Mouse (Mus musculus) embryonic stem cell, embryonic (primary cell): Measurements from ENCODE around the gene Tent5c.

Experiments
- CTCF ChIA-PET, 4 experiments: fragments of 300-600 bp in 2 of 4; fragments of 350-600 bp in 2 of 4; sonication (Branson Sonifier 250); formaldehyde crosslinking; loops; one replicate each; lab custom pipeline; 2022; ENCODE audit warnings: inconsistent platforms in 2 of 4; lab: Charles Lee
- POLR2A ChIA-PET, 4 experiments: fragments of 300-600 bp in 2 of 4; fragments of 350-600 bp in 2 of 4; sonication (Branson Sonifier 250); formaldehyde crosslinking; loops; one replicate each; lab custom pipeline; 2022; ENCODE audit warnings: antibody characterized with exemption in 4 of 4, inconsistent platforms in 1 of 4; lab: Charles Lee

The Tent5c gene

DNA sequence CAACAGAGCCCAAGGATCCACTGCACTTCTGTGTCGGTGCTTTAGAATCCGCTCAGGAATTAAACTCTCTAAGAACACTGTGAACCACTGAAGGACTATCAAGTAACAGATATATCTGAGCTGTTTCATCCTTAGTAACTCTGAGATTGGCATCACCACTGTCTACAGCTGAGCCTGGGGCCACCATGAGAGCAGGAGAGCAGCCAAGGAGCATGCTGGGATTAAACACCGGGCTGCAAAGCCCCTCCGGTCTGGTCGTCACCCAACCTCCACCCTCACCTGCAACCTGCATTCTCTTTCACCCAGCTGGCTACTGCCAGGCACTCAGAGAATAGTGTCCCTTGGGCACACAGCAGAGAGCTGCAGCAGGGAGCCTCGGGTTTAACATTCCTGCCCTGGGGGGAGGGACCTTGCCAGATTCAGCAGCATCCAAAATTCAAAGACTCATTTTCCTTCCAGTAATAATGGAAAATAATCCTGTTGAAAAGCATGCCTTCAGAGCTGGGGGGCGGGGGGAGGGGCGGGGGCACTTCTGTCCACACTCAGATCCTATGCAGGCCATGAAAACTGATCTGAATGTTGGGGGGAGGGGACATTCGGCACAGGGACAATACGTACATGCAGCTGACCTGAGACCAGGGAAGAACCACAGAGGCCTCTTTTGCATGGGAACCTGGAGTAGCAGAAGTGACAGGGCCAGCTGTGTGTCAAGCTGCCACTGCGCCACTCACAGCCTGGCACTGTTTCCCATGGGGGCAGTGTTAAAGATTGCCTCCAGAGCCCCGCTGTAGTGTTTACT lies 25.8 kb downstream of the Tent5c start:
- CTCF ChIA-PET, result interaction anchor here in 1 of 4 experiments (0.8 kb wide), 1 partner anchor 41 kb away, joined by 3 read pairs; no protein-coding TSS in a partner anchor
- POLR2A ChIA-PET, result interaction anchor here in 2 of 4 experiments (0.8 to 1.0 kb wide), 2 partner anchors 9 to 293 kb away, joined by 3 to 4 read pairs; no protein-coding TSS in a partner anchor

DNA sequence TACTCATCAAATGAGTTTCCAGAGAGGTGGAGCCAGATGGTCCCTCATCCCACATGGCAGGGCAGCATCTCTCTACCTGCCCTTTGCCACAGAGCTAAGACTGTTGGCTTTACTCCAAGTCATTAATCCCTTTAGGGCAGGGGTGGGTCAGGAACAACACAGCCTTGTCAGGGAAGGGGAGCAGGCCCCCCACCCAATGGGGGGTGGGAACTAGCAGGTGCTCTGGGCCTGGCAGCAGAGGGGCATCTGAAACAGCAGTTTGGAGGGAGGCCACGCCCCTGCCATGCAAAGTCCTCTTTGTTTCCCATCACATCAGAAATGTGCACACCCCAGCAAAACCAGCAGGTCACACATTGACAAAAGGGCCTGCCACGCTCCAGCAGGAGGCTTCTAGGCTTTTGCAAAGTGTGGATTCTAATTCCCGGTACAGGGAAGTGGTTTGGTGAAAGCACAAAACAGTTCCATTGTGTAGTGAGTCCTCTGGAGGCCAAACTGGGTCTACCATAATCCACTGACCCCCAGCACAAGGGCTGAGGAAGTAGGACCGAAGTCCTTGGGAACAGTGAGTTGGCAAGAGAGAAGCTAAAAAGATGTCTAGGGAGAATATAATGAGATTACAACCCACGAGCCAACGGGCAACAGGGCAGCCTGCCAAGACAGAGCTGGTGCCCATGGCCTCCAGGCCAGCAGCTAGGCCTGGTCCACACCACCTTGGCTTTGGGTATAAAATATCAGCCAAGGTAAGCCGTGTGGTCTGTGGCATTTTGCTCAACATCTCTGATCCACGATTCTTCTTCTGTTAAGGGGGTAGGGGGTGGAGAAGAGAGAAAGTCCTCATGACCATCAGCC lies 26.7 kb downstream of the Tent5c start:
- POLR2A ChIA-PET, result interaction anchor here in 1 of 4 experiments (1.0 kb wide), 1 partner anchor 8 kb away, joined by 4 read pairs; no protein-coding TSS in a partner anchor
- CTCF ChIA-PET, result no interaction called here

DNA sequence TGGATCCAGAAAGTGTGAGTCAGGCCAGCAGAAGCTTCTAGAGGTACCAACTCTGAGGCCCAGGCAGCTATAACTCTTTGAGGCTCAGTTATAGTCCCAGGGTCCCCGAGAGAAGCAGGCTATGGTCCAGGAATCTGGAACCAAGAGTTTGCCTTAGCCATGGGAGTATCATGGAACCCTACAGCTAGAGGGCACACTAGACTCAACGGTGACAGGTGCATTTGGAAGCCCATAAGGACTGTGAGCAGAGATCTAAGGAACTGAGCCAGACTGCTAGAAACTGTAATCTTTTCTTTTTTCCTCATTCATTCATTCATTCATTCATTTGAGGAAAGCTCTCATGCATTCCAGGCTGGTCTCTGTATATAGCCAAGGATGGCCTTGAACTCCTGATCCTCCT lies 28.6 kb downstream of the Tent5c start:
- CTCF ChIA-PET, result no interaction called here
- POLR2A ChIA-PET, result interaction anchor here in 1 of 4 experiments (0.7 kb wide), 1 partner anchor 13 kb away, joined by 3 read pairs; no protein-coding TSS in a partner anchor

DNA sequence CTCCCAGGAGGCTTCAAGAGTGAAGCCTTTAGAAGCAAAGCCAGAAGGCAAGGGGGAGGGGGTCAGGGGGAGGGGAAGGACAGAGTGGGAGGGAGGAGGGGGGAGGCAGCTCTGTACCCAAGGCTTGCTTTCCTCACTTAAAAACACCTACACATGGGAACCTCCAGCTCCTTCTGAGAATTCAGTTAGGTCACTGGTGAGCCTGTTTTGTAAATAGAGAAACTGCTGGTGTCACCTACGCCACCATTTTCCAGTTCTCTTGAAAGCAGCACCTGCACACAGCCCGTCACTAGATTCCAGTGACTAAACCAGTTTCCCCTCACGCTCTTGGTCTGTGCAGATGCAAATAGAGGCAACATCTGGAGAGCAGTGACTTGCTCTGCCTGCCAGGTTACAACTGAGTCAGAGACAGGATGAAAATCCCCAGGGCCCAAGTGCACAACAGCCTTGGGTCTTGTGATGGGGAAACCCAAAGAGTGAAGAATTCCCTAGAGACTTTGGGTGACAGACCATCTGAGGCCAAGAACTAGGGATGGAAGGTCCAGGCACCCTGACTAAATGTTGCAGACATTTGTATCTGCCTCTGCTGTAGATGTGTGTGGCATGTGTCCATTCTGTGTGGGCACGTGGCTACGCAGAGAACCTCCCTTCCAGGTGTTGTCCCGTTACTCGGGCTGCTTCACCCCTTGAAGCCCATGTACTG lies 45.2 kb downstream of the Tent5c start:
- ChIA-PET CTCF (no interaction called here), POLR2A (no interaction called here)

- ChIA-PET CTCF (interaction anchor here in 1 of 4 experiments (0.7 kb wide), 1 partner anchor 237 kb away, joined by 3 read pairs; no protein-coding TSS in a partner anchor), POLR2A (no interaction called here)
Observed at GRCm38 (mm10) chr3:100442499-100442898, 46.6 kb downstream of the Tent5c start.

DNA sequence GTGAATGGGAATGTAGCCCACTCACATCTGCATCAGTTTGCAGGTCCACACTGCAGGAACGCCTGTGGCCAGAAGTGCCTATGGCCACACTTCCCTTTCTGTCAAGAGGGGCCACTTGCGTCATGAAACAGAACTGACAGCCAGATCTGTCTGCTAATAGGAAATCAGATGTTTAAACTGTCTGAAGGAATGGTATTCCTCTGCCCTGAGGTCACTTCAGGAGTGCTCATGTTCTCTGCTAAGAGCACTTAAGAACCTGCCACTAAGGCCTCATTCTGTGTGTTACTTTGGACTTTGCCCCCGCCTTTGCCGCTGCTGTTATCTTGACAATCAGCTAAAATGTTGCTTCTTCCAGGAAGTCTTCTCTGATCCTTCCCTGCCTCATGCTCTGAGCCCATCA lies 48.4 kb downstream of the Tent5c start:
- CTCF ChIA-PET, result interaction anchor here in 1 of 4 experiments (1.0 kb wide), 1 partner anchor 18 kb away, joined by 3 read pairs; no protein-coding TSS in a partner anchor
- POLR2A ChIA-PET, result no interaction called here

DNA sequence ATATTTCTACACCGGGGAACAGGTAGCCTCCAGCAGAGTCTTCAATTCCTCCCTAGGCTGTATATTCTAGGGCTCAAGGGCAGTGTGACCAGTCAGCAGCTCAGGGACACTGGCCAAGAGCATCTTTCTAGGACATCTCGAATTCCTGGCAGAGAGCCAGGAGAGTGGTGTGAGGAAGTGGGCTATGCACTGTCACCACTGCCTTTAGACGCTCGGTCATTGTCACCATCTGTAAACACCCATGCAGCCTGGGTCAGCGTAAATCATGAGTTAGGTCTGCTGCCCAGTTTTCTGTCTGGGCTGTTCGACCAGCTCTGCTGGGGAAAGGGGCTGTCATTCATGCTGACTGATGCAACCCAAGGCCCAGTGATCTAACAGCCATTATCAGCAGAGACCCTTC lies 49.1 kb downstream of the Tent5c start:
- POLR2A ChIA-PET, result interaction anchor here in 1 of 4 experiments (1.3 kb wide), 1 partner anchor 18 kb away, joined by 3 read pairs; no protein-coding TSS in a partner anchor
- CTCF ChIA-PET, result no interaction called here

DNA sequence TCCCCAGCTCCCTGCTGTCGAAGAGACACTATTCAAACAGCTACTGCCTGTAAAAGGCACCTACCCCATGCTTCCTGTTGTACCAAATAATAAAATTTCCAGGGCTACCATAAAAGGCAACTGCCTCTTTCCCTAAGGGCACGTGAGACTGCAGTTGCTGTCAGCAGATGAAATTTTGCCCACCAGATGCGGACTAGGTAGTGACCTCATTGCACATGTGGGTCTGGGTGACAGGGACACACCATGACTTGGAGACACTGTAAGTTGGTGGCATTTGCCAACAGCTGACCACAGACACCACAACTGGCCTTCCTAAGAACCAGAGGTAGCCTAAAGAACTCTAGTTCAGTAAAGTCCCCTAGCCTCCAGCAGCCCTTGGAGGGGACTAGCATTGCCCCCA lies 50.0 kb downstream of the Tent5c start:
- POLR2A ChIA-PET, result interaction anchor here in 1 of 4 experiments (1.3 kb wide), 1 partner anchor 17 kb away, joined by 3 read pairs; no protein-coding TSS in a partner anchor
- CTCF ChIA-PET, result interaction anchor here in 1 of 4 experiments (0.7 kb wide), 1 partner anchor 17 kb away, joined by 3 read pairs; no protein-coding TSS in a partner anchor

DNA sequence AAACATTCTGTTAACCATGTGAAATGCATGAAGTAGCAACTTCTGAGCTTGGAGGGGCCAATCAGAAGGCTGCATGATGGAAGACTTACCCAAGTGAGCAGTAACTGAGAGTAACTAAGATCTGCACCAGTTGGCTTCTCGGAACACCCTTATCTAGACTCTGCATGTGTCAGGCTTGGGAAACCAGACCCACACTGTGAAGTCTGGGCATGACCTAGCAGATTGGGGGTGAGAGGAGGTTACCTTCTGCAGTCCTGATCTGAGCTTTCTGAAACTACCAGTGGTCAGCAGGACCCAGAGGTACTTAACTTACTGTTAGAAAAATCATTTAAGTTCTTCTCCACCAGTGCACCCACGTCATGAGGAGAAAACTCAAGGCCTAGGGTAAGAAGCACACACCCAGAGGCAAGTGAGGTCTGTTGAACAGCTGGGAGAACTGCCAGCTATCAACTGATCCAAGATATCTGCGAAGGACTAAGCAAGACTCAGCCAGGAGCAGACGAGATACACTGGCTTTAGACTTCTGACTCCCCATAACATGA lies 50.6 kb downstream of the Tent5c start:
- ChIA-PET CTCF (interaction anchor here in 1 of 4 experiments (0.7 kb wide), 1 partner anchor 16 kb away, joined by 3 read pairs; no protein-coding TSS in a partner anchor), POLR2A (interaction anchor here in 1 of 4 experiments (1.3 kb wide), 1 partner anchor 16 kb away, joined by 3 read pairs; no protein-coding TSS in a partner anchor)

DNA sequence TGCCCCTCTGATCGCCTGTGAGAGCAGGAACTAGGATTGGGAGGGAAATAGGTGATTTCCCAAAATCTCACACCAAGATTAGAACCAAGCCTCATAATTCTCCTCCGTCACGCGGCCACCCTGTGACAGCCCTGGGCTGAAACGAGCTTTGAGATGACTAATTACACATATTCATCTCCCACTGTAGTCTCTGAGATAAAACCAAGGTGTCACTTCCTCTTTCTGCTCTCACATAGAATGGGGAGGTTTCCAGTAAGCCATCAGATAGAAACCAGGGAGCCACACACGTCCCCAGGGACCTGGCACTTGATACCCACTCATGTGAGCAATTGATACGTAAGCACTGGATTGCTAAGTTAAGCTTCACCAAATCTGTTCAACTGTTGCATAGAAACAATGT lies 52.4 kb downstream of the Tent5c start:
- ChIA-PET POLR2A (interaction anchor here in 1 of 4 experiments (0.5 kb wide), 1 partner anchor 229 kb away, joined by 3 read pairs; no protein-coding TSS in a partner anchor), CTCF (no interaction called here)

GRCm38 (mm10) chr3:100431705-100432104 lies 57.4 kb downstream of the Tent5c start:
- CTCF ChIA-PET, result interaction anchor here in 2 of 4 experiments (1.3 to 1.8 kb wide), 2 partner anchors 9 kb away, joined by 4 to 7 read pairs; no protein-coding TSS in a partner anchor
- POLR2A ChIA-PET, result no interaction called here

DNA sequence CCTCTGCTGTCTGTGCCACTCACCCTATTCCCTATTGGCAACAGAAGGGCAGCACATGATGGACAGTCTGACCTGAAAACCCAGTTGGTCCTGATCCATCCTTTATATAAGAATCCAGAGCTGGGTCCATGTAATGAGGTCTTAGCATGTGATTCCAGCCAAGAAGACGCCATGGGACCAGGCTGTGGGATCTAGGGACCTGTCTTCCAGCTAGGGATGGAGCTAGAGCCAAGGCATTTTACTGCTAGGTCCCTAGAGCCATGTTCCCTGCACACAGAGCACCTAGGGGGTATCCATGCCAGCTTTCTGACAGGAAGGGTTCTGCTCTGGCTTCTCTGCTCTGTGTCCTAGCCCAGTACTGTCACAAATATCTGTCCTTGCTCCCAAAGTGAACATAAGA lies 58.4 kb downstream of the Tent5c start:
- ChIA-PET CTCF (no interaction called here), POLR2A (no interaction called here)

- ChIA-PET POLR2A (no interaction called here), CTCF (no interaction called here)
Observed at GRCm38 (mm10) chr3:100430101-100430500, 59.0 kb downstream of the Tent5c start.

GRCm38 (mm10) chr3:100429667-100430066 lies 59.5 kb downstream of the Tent5c start:
- POLR2A ChIA-PET, result no interaction called here
- CTCF ChIA-PET, result no interaction called here

GRCm38 (mm10) chr3:100427548-100427947 lies 61.6 kb downstream of the Tent5c start:
- CTCF ChIA-PET, result no interaction called here
- POLR2A ChIA-PET, result interaction anchor here in 2 of 4 experiments (1.0 to 1.5 kb wide), 2 partner anchors 62 to 369 kb away, joined by 3 read pairs; partner anchors contain the start of gene Tent5c (in 1 of the 2)

DNA sequence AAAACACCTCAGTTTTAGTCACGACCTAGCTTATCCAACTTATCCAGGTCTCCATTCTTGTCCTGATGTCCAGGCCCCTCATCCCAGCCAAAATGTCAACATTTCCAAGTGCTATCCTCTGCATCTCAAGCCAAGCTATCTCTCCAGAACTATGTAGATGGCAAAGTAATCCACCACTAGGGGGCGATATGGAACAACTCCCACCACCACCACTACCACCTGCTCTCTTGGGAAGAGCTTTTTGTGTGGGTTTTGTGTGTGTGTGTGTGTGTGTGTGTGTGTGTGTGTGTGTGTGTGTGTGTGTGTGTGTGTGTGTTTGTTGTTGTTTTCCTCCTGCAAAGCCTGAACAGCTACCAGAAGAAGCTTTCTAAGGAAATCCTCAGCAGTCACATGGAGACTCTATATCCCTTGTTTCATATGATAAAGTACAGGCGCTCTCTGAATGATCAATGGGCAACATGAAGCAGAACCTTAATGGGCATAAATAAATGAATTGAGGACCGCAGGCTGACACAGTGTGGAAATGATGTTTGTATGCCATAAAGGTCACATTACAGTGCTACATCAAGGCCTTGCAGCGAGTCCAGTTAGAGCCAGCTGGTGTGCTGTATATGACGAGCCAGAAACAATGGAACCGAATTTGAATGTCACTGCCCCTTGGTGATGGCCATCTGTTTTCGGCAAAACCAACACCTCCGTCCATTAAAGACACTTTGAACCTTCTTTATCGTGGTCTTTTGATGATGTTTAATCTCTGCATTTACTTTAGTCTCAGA lies 66.5 kb downstream of the Tent5c start:
- ChIA-PET CTCF (interaction anchor here (0.5 to 1.7 kb wide), 56 partner anchors 10 to 1708 kb away, joined by 3 to 10 read pairs (median 3); partner anchors contain the start of gene Trim45 (in 1 of the 4)), POLR2A (interaction anchor here in 2 of 4 experiments (0.7 to 1.3 kb wide), 6 partner anchors 10 to 1379 kb away, joined by 3 to 4 read pairs (median 4); partner anchors contain the start of gene Tent5c (in 1 of the 2))

DNA sequence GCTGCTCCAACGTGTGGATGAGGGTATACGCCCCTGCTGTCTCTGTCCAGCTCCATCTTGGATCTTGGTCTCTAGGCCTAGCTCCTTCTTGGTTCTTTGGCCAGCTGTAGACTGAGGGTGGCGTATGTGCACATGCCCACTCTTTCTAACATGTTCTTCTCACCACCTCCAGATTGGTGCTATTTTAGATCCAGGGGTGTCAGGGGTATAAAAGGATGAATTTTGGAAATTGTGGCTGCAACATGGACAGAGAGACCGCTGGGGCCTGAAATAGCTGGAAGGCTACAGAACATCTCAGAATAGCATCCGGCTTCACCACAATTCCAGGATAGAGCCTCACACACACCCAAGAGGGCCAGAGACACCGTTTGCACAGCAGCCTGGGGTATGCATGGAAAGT lies 67.8 kb downstream of the Tent5c start:
- ChIA-PET POLR2A (interaction anchor here in 3 of 4 experiments (0.8 to 2.0 kb wide), 3 partner anchors 18 to 68 kb away, joined by 3 to 8 read pairs (median 3); partner anchors contain the start of gene Tent5c (in 1 of the 3)), CTCF (interaction anchor here in 2 of 4 experiments (0.8 to 1.4 kb wide), 3 partner anchors 10 to 63 kb away, joined by 3 to 4 read pairs (median 3); no protein-coding TSS in a partner anchor)
